Mouse (Mus musculus): ENCODE measurements around the gene Ppp1r27.
"Not testable (repeated sequence)": the region's sequence is repeated elsewhere in the genome, so short reads cannot be mapped to it uniquely, and the experiment has no call there.

The Ppp1r27 gene

DNA sequence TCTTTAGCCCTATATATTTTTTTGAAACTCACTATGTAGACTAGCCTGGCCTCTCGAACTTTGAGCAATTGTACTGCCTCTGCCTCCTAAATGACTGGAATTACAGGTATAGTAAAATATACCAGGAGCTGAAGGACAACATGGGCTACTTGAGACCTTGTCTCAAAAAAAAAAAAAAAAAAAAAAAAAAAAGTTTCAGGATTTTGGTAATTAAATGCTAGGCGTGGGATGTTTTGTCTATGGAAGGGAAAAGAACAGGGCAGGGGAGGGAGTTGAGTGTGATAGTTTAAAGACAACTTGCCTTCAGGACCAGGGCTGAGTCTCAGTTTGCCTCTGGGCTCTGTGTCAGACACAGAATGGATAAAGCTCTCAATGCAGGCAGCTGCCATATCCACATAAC is 24.1 kb upstream of the Ppp1r27 start:
- no peak for DNase-seq

- no peak for DNase-seq
These were observed 23.3 kb upstream of the Ppp1r27 start for GRCm38 (mm10) chr11:120574278-120574600.

DNA sequence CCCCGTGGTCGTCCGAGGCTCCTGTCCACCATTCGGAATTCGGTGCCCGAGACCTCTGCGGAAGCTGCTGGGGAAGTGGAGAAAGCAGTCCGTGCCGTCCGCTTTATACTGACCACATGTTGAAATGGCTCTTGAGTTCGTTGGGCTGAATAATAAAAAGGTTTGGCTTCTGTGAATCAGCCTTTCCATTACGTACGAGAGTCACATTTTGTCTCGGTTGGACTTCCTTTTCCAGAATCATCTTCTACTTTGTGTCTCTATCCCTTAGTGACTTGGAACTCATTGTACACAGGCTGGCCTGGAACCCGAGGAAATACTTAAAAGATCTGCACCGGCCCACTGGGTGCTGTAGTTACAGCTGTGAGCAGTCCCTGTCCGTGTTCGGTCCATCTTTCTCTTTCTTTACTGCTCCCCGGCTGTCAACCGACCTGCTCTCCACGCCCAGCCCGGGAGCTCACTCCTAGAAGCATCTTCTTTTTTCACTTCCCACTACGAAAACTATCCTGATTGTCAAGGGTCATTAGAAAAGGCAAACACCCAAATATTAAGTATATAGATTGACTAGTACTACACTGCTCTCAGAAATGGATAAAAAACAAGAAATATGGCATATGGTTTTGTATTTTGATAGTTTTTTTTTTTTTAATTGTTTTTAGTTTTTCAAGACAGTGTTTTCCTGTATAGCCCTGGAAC is 22.8 kb upstream of the Ppp1r27 start:
- DNase-seq, result no peak

GRCm38 (mm10) chr11:120572752-120573584 is 22.0 kb upstream of the Ppp1r27 start, which contains the start of gene P4hb:
Gene P4hb (minus strand): TSS chr11:120573253.
- peak; percentile 99 for DNase-seq

DNA sequence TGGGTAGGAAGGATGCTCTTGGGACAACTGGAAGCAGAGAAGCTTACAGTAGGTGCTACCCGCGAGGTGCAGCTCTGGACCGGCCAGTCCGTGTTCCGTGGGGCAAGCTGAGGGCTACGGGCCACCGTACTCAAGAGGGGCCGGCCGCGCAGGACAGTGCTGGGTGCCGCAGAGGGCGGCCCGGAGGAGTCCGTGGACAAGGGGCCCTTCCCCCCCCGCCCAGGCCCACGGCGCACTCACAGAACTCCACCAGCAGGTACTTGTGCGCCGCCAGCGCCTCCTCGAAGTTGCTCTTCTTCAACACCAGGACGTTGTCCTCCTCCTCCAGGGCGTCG is 21.5 kb upstream of the Ppp1r27 start:
- no peak for DNase-seq

DNA sequence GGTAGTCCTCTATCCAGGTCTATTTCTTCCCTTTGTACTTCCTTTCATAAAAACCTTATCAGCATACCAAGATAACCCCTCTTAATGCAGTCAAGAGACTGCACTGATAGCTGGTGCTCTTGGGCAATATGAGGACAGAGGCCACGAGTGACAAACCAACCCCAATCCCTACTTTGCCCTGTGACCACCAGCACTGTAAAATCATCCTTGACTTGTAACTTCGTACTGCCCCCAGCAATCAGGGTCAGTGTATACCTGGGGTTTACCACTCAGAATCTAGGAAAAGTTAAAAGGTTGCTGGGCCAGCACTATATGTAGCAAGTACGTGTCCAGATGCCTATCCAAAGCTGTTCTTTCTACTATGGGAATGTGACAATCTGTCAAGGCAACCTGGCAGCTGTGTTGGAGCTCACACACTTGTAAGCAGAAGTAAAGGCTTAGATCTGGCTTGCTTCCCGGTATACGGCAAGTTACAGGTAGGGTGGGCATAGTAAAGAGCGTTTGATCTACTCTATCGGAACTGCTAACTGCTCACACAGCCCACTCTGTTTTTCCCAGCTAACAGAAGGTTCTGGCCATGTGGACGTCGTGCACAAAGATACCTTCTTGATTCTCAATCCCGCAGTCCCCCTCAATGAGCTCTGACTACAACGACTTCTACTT is 21.0 kb upstream of the Ppp1r27 start:
- DNase-seq, result no peak

- DNase-seq, result no peak
These were observed 20.2 kb upstream of the Ppp1r27 start for GRCm38 (mm10) chr11:120571122-120571521.

GRCm38 (mm10) chr11:120568324-120568723 is 17.4 kb upstream of the Ppp1r27 start:
- no peak for DNase-seq

DNA sequence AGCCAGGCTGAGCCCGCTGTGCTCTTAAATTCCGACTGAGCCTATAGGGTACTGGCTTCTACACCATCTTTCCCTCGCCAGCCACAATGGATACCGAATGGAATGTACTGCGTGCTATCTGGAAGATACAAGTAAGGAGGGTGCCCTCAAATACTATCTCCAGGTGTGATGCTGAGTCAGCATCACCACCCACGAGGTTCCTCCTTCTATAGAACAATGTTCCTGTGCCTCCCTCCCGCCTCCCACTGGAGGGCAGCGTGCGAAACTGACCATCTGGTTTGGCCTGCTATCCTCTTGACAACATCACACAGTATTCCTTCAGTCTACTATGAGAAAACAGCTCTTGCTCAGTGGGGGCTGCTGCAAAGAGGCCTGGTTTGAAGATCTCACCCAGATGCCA is 14.2 kb upstream of the Ppp1r27 start:
- DNase-seq, result no peak

DNA sequence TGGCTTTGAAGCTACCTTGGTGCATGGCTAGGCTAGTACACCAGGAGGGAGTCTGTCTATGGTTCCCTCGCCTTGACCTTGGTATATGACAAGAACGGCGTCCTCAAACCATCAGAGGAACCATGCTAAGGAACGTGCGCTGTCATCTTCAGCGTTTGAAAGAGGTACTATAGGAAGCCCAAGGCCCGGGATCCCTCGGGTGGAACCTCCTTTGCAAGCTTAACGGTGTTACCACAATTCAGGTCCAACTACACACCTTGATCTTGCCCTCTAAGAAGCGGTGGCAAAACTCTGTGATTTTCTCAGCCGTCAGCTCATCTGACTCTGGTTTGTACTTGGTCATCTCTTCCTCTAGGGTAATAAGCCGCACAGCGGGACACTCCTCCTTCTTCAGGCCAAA is 12.0 kb upstream of the Ppp1r27 start:
- DNase-seq, result no peak

GRCm38 (mm10) chr11:120560952-120561728 is 10.2 kb upstream of the Ppp1r27 start:
- no peak for DNase-seq

- not testable (repeated sequence) for DNase-seq
These were observed 7.9 kb upstream of the Ppp1r27 start for GRCm38 (mm10) chr11:120558843-120559242.

- DNase-seq, result no peak
These were observed 4.3 kb upstream of the Ppp1r27 start for GRCm38 (mm10) chr11:120555260-120555659.

DNA sequence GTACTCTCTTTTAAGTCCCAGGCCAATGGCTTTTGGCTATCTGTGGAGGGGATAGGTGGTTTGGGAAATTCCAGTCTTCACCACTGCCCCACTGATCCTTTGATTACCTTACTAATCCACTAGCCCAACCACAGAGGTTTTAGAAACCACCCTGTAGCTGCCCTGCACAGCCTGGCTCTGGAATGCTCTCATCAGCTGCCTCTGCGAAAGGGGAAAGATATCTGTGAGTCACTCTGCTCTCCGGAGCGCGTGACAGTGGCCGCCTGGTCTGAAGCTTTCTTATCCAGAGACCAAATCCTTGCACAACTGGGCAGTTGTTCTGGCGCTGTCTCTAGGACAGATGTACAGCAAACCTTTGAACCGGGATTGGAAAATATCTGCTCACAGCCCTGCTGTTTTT is 3.9 kb upstream of the Ppp1r27 start:
- no peak for DNase-seq

DNA sequence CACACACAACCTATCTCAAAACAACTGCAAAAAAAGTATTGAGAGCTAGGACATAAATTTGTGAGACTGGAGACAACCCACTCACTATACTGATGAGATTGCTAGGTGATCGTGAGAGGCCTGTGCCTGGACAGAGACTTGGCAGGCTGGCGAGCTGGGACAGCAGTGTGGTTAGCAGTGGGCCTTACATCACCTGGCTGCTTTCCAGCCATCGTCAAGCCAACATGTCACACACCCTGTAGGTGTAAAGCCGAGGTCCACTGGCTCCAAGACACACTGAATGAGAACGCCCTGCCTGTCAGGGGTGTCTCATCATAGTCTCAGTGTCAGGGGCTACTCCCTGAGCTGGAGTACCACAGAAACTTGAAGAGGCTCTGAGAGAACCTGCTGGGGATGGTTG is 1.8 kb upstream of the Ppp1r27 start:
- DNase-seq, result no peak

- peak in 1 of 2 experiments; percentile 25 for DNase-seq
These were observed 734 bp downstream of the Ppp1r27 start for GRCm38 (mm10) chr11:120549986-120550809.

GRCm38 (mm10) chr11:120549168-120549945 is 1.6 kb downstream of the Ppp1r27 start, which contains the start of gene Mcrip1:
Gene Mcrip1 (minus strand): TSS chr11:120549727.
- peak; percentile 89 to 91 for DNase-seq

DNA sequence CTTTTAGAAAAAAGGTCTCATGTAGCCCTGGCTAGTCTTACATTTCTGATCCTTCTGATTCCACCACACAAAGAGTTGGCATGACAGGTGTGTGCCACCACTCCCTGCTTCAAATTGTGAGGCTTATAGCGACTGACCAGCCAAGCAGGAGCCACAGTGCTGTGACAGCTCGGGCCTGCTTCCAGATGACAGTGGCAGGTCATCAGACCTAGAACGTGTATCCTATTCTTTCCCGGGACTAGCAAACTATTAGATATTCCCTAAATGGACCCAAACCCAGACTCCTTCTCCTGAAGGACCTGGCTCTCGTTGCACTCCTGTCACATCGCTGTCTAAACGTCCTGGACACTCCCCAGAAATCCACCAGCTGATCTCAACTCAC is 2.2 kb downstream of the Ppp1r27 start:
- no peak for DNase-seq

DNA sequence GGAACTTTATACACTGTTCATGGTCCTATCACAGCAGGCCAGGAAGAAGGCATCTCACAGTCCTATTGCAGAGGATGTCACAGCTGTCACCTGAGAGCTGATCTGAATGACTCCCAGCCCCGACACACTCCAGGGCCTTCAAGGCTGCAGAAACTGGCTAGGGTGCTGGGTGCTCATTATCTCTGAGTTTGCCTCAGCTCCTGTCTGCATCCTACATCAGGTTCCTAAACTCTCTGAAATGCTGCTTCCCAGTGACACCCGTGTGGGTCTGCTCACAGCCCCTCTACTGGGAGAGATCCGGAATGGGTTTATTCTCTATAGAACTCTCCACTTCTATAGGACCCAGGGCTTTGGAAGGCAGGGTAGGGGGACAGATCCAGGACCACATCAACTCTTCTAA is 2.7 kb downstream of the Ppp1r27 start:
- DNase-seq, result no peak

- DNase-seq, result no peak
These were observed 3.5 kb downstream of the Ppp1r27 start for GRCm38 (mm10) chr11:120547469-120547868.

DNA sequence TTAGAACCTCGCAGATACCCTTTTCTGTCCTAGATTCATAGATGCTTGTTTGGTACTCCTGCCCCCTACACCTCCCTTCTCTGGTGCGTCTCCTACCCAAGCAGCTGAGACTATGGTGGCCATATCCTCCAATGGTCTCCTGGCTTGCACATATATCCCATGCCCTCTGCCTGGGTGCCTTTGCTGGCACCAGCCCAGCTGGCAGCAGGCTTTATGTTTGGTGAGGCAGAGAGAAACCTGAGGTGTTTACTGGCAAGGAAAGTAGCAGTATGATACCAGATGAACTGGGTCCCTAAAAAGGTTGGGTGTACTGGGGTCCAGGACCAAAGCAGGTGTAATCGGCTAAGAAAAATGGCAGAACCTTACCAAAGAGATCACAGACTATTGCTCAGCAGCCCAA is 5.0 kb downstream of the Ppp1r27 start:
- DNase-seq, result no peak
